Mouse (Mus musculus) megakaryocyte, embryonic 14.5 days (primary cell): ENCODE measurements around the gene Aars2. TPM values are rescaled to one million over a fixed set of nuclear protein-coding genes. Genes with fewer than 3 reads are reported as not detected.
A peak's percentile ranks its signal among the peaks of the same experiment; 100 is the strongest.

Experiments used
- H3K27me3 ChIP-seq: replicated peaks from 2 replicates; pipeline ENCODE3; 2012; ENCODE audit warnings: inconsistent platforms
- H3K36me3 ChIP-seq: replicated peaks from 2 replicates; pipeline ENCODE3; 2012; ENCODE audit warnings: low read length, inconsistent platforms, mixed read lengths
- H3K4me1 ChIP-seq: 2 replicates; pipeline ENCODE4 v1.6.1; 2012; ENCODE audit warnings: inconsistent platforms
- H3K4me3 ChIP-seq: replicated peaks from 2 replicates; pipeline ENCODE3; 2012; ENCODE audit warnings: moderate library complexity, mild to moderate bottlenecking, inconsistent platforms
- H3K9me3 ChIP-seq: 2 replicates; pipeline ENCODE4 v1.6.1; 2012; ENCODE audit warnings: inconsistent platforms
- FLI1 ChIP-seq: IDR thresholded peaks from 2 replicates; pipeline ENCODE4 v1.6.1; 2012; ENCODE audit warnings: low read length, inconsistent platforms, mixed read lengths
- GATA1 ChIP-seq: IDR thresholded peaks from 3 replicates; pipeline ENCODE4 v1.6.1; 2012; ENCODE audit warnings: mixed read lengths, low read length, inconsistent platforms, borderline replicate concordance
- polyA plus RNA-seq: library from polyadenylated mRNA; stranded (reverse); fragments of >175 nt; gene quantifications from 2 replicates; pipeline ENCODE4 v1.2.3, GENCODE M21; 2012; ENCODE audit warnings: low replicate concordance; ENCODE audit not compliant: insufficient read depth

Aars2 gene
- polyA plus RNA-seq, 1 experiment: 19.9 TPM

GRCm38 (mm10) chr17:45474669-45475465, 31.8 kb upstream of the Aars2 start, which contains the start of gene Spats1:
TSS of gene Spats1 (minus strand) at chr17:45475415.
- Histone ChIP-seq H3K4me1 (peaks cover 49% of the 10 kb centered on the region), H3K4me3 (peak within 1 kb of the TSS; percentile 92), H3K27me3 (peaks cover 53% of the 10 kb centered on the region), H3K36me3 (no peaks in the 10 kb centered on the region), H3K9me3 (no peaks in the 10 kb centered on the region)
- TF ChIP-seq GATA1 (no peak), FLI1 (no peak)

DNA sequence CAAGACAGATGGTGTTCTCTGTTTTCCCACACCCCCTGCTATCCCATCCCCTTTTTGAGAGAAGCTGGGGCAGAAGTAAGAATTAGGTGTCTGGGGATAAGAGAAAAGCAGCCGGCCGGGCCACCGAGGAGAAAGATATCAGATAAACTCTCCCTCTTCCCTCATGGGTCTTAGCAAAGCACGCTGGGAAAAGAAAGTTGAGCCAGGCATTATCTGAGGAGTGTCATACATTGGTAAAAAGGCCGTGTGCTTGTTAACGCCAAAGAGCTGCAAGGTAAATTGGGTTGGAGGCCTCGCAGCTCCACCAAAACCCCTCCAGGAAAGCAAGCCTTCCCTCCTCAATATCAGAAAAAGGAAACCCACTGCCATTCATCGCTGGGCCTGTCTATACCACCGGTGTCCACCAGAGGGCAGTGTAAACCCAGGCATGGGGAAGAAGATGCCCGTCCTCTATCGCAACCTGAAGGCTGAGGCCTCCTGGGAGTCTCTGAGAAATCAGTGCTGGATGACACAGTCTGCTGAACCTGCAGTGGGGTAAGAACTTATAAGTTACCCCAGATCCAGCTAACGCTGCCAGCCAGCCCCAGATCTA, 28.3 kb upstream of the Aars2 start:
- Histone ChIP-seq H3K27me3 (peaks cover 68% of the 10 kb centered on the region), H3K4me1 (peaks cover 33% of the 10 kb centered on the region), H3K36me3 (no peaks in the 10 kb centered on the region), H3K4me3 (peak overlapping the region; percentile 75), H3K9me3 (peaks cover 16% of the 10 kb centered on the region)
- TF ChIP-seq GATA1 (no peak), FLI1 (no peak)

DNA sequence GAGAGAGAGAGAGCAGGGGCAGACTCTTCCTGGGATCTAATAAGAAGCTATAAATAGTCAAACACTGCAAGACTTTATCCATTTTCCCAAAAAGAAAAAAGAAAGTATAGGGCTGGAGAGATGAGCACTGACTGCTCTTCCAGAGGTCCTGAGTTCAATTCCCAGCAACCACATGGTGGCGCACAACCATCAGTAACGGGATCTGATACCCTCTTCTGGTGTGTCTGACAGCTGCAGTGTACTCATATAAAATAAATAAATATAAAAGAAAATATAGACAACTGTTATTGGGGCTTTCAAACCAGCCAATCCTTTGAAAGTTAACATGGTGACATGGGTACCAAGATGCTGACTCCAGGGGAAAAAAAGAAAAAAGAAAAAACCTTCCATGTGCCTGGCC, 26.2 kb upstream of the Aars2 start:
- Histone ChIP-seq H3K36me3 (no peaks in the 10 kb centered on the region), H3K27me3 (peaks cover 62% of the 10 kb centered on the region), H3K4me1 (peaks cover 21% of the 10 kb centered on the region), H3K4me3 (no peak overlapping the region), H3K9me3 (peaks cover 16% of the 10 kb centered on the region)
- TF ChIP-seq GATA1 (no peak), FLI1 (no peak)

GRCm38 (mm10) chr17:45485581-45485980, 21.1 kb upstream of the Aars2 start:
- Histone ChIP-seq H3K9me3 (peaks cover 16% of the 10 kb centered on the region), H3K36me3 (no peaks in the 10 kb centered on the region), H3K27me3 (peaks cover 53% of the 10 kb centered on the region), H3K4me3 (no peak overlapping the region), H3K4me1 (peaks cover 10% of the 10 kb centered on the region)
- TF ChIP-seq GATA1: no peak
- no peak for TF ChIP-seq FLI1

DNA sequence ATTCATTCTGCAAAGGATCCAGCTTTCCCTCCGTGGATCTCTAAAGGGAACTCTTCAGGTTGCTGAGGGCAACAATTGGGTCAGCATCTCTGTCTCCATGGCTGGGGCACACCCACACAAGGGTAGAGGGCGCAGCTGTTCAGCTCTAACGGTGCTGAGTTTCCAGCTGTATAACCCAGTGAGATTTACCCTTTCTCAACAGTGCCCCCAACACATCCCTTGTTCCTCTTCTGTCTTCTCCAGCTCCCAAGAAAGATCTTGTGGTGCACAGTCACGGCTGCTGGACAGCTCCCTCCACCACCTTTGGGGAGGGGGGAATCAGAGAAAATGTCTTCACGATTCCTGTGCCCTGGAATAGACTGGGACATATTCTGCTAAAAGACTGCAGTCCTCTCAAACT, 19.4 kb upstream of the Aars2 start:
- no peak for TF ChIP-seq GATA1
- TF ChIP-seq FLI1: no peak
- H3K36me3 ChIP-seq: no peaks in the 10 kb centered on the region
- no peak overlapping the region for H3K4me3 ChIP-seq
- H3K9me3 ChIP-seq: 0 out of 2 replicates have a peak, but pooled peaks cover 2% of the 10 kb centered on the region
- peaks cover 52% of the 10 kb centered on the region for H3K27me3 ChIP-seq
- H3K4me1 ChIP-seq: peaks cover 9% of the 10 kb centered on the region; the same call in 1 of the 2 replicates

DNA sequence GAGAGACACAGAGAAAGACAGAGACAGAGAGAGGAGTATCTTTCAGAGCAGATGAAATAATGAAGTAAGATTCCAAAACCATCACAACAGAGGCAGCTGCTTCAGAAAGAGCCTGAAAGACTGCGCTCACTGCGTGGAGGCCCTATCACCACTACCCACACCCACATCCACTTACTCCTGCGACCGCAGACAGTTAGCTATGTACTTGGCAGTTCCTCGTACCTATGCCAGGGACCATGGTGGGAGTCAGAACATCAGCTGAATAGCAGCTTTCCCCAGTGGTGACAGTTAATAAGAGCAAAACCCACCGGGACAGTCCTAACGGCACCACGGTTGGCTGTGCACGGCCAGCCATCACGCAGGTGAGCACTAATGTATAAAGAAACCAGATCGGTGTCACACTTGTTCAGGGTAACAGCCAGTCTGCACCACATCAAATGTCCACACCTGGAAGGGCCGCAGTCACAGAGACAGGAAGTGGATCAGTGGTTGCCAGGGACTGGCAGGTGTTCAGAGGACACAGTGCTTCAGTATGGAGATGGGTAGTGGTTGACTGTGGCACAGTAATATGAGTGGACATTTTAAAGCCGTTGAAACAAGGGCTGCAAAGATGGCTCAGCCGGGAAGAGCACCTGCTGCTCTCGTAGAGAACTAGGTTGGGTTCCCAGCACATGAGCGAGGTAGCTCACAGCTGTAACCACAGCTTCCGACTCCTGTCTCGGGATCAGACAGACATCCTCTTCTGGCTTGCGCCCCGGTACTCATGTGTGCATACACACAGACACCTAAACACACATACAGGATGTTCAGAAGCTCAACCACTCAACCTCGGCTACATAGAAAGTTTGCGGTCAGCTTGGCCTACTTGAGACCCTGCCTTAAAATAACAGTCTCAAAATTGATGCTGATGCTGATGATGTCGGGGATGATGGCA, 18.1 kb upstream of the Aars2 start:
- Histone ChIP-seq H3K9me3 (no peaks in the 10 kb centered on the region), H3K4me3 (no peak overlapping the region), H3K36me3 (no peaks in the 10 kb centered on the region), H3K4me1 (peaks cover 9% of the 10 kb centered on the region; the same call in 1 of the 2 replicates), H3K27me3 (peaks cover 56% of the 10 kb centered on the region)
- TF ChIP-seq GATA1: no peak
- no peak for TF ChIP-seq FLI1

GRCm38 (mm10) chr17:45489736-45490135, 16.9 kb upstream of the Aars2 start:
- H3K36me3 ChIP-seq: no peaks in the 10 kb centered on the region
- TF ChIP-seq FLI1 (no peak), GATA1 (no peak)

GRCm38 (mm10) chr17:45490532-45491154, 16.0 kb upstream of the Aars2 start:
- H3K9me3 ChIP-seq: no peaks in the 10 kb centered on the region
- H3K27me3 ChIP-seq: peaks cover 60% of the 10 kb centered on the region
- H3K36me3 ChIP-seq: no peaks in the 10 kb centered on the region
- H3K4me3 ChIP-seq: no peak overlapping the region
- no peak for TF ChIP-seq FLI1
- TF ChIP-seq GATA1: no peak
- H3K4me1 ChIP-seq: peaks cover 16% of the 10 kb centered on the region

More at GRCm38 (mm10) chr17:45489736-45490135, 16.9 kb upstream of the Aars2 start:
- H3K4me3 ChIP-seq: no peak overlapping the region
- H3K9me3 ChIP-seq: no peaks in the 10 kb centered on the region
- peaks cover 61% of the 10 kb centered on the region for H3K27me3 ChIP-seq
- H3K4me1 ChIP-seq: peaks cover 12% of the 10 kb centered on the region; the same call in 1 of the 2 replicates

- Histone ChIP-seq H3K9me3 (no peaks in the 10 kb centered on the region), H3K27me3 (peaks cover 62% of the 10 kb centered on the region), H3K4me3 (no peak overlapping the region), H3K4me1 (peaks cover 12% of the 10 kb centered on the region; the same call in 1 of the 2 replicates), H3K36me3 (no peaks in the 10 kb centered on the region)
- TF ChIP-seq GATA1 (no peak), FLI1 (no peak)
These were observed 11.2 kb upstream of the Aars2 start for GRCm38 (mm10) chr17:45495398-45495797.
